Mouse (Mus musculus) T-helper 17 cell (primary cell): ENCODE results near the gene Olfr1295.

ENCODE experiments used
- in situ Hi-C, 2 experiments: fragments of 300-600 bp; cut with MboI, MseI; formaldehyde crosslinking; loops; 1 replicate in 1 of 2; 2 replicates in 1 of 2; pipeline ENCODE4 v1.15.1; 2025; ENCODE audit warnings: high pct_unique_total_duplicates in 2 of 2

Olfr1295 gene

GRCm38 (mm10) chr2:111569581-111569980 lies at the start of gene Olfr1295:
Olfr1295 (minus strand) TSS chr2:111569681.
- in situ Hi-C loops = no loop called here

GRCm38 (mm10) chr2:111540191-111540590 lies 29.3 kb downstream of the Olfr1295 start, which contains the start of gene Olfr1294:
Olfr1294 (minus strand) TSS chr2:111540291.
- in situ Hi-C loops = no loop called here

- in situ Hi-C loops = no loop called here
Observed at GRCm38 (mm10) chr2:111524903-111525302, 44.6 kb downstream of the Olfr1295 start, which contains the start of gene Olfr1293-ps. Olfr1293-ps (plus strand) TSS chr2:111525203.

- in situ Hi-C loops = no loop called here
Observed at GRCm38 (mm10) chr2:111517451-111517850, 52.0 kb downstream of the Olfr1295 start.
